Mouse (Mus musculus) CH12.LX (cell line): Measurements from ENCODE around the gene Hbq1b. TPM values are rescaled to one million over a fixed set of nuclear protein-coding genes. Genes with fewer than 3 reads are reported as not detected.

ENCODE experiments used
- DNase-seq: peaks from one replicate; pipeline ENCODE4 v3.0.0-alpha.2; 2013; ENCODE audit errors: extremely low read depth
- H3K27ac ChIP-seq: 2 replicates; pipeline ENCODE4 v1.5.1; 2012; ENCODE audit warnings: low read depth, mild to moderate bottlenecking, control low read depth, moderate library complexity; ENCODE audit not compliant: insufficient read depth
- H3K27me3 ChIP-seq: replicated peaks from 2 replicates; pipeline ENCODE3; 2012; ENCODE audit warnings: inconsistent platforms
- H3K36me3 ChIP-seq, 2 experiments: replicated peaks in 1 of 2; 2 replicates each; pipeline versions ENCODE3 to v1.6.1; 2012; ENCODE audit warnings: inconsistent platforms in 1 of 2, low read length in 1 of 2, mild to moderate bottlenecking in 1 of 2, mixed read lengths in 1 of 2, moderate library complexity in 1 of 2; ENCODE audit not compliant: control insufficient read depth in 1 of 2, insufficient read depth in 1 of 2
- H3K4me1 ChIP-seq, 2 experiments: 2 replicates each; pipeline ENCODE4 v1.6.1; 2012; ENCODE audit warnings: inconsistent platforms in 1 of 2, moderate library complexity in 1 of 2; ENCODE audit not compliant: insufficient read depth in 2 of 2, control insufficient read depth in 1 of 2
- H3K4me2 ChIP-seq: 2 replicates; pipeline ENCODE4 v1.6.1; 2012; ENCODE audit warnings: low read depth, mild to moderate bottlenecking, control low read depth; ENCODE audit not compliant: poor library complexity, insufficient read depth, severe bottlenecking
- H3K4me3 ChIP-seq, 3 experiments: fragments of 150-350 bp in 1 of 3; sonication (generic) in 1 of 3; replicated peaks in 1 of 3; 2 replicates each; pipeline versions ENCODE3 to v1.5.1; 2011 to 2012; ENCODE audit warnings: low read depth in 2 of 3, low read length in 2 of 3, mild to moderate bottlenecking in 2 of 3, moderate library complexity in 2 of 3, control low read depth in 1 of 3, improper control_type of control experiment in 1 of 3, inconsistent platforms in 1 of 3, mixed read lengths in 1 of 3; ENCODE audit not compliant: poor library complexity in 1 of 3
- H3K79me2 ChIP-seq: replicated peaks from 2 replicates; pipeline ENCODE4 v1.6.1; 2012; ENCODE audit warnings: mild to moderate bottlenecking, moderate library complexity; ENCODE audit not compliant: control insufficient read depth, poor library complexity, insufficient read depth, severe bottlenecking; ENCODE audit errors: extremely low read depth
- H3K9ac ChIP-seq: 2 replicates; pipeline ENCODE4 v1.6.1; 2012; ENCODE audit warnings: low read depth, mild to moderate bottlenecking, control low read depth, moderate library complexity; ENCODE audit not compliant: insufficient read depth
- H3K9me3 ChIP-seq: replicated peaks from 2 replicates; pipeline ENCODE3; 2012; ENCODE audit warnings: low read length, inconsistent platforms, mixed read lengths
- BHLHE40 ChIP-seq: IDR thresholded peaks from 2 replicates; pipeline ENCODE4 v1.6.1; 2011; ENCODE audit warnings: mild to moderate bottlenecking, low read depth, low read length, improper control_type of control experiment
- CHD1 ChIP-seq: IDR thresholded peaks from 2 replicates; pipeline ENCODE4 v1.6.1; 2012; ENCODE audit warnings: low read depth, low read length, improper control_type of control experiment, inconsistent platforms
- CHD2 ChIP-seq: IDR thresholded peaks from 2 replicates; pipeline ENCODE4 v1.6.1; 2011; ENCODE audit warnings: low read length, improper control_type of control experiment
- CTCF ChIP-seq, 2 experiments: IDR thresholded peaks in 1 of 2; conservative IDR thresholded peaks in 1 of 2; 2 replicates each; pipeline ENCODE4 v1.5.1; 2011 to 2012; ENCODE audit warnings: low read depth in 2 of 2, low read length in 2 of 2, improper control_type of control experiment in 1 of 2, inconsistent platforms in 1 of 2, mild to moderate bottlenecking in 1 of 2, moderate library complexity in 1 of 2
- E2F4 ChIP-seq: IDR thresholded peaks from 2 replicates; pipeline ENCODE4 v1.6.1; 2011; ENCODE audit warnings: low read depth, low read length, improper control_type of control experiment; ENCODE audit not compliant: insufficient replicate concordance
- ELF1 ChIP-seq: IDR thresholded peaks from 2 replicates; pipeline ENCODE4 v1.6.1; 2014; ENCODE audit warnings: low read depth, mild to moderate bottlenecking, inconsistent platforms, low read length, improper control_type of control experiment
- EP300 ChIP-seq: IDR thresholded peaks from 2 replicates; pipeline ENCODE4 v1.6.1; 2011; ENCODE audit warnings: low read length, improper control_type of control experiment
- ETS1 ChIP-seq: conservative IDR thresholded peaks from 2 replicates; pipeline ENCODE4 v1.6.1; 2012; ENCODE audit warnings: low read depth, mild to moderate bottlenecking, inconsistent platforms, low read length, improper control_type of control experiment, moderate library complexity
- GABPA ChIP-seq: IDR thresholded peaks from 2 replicates; pipeline ENCODE4 v1.6.1; 2012; ENCODE audit warnings: low read depth, low read length, improper control_type of control experiment, inconsistent platforms; ENCODE audit not compliant: insufficient replicate concordance
- HCFC1 ChIP-seq: IDR thresholded peaks from 2 replicates; pipeline ENCODE4 v1.6.1; 2012; ENCODE audit warnings: low read depth, mild to moderate bottlenecking, inconsistent platforms, low read length, improper control_type of control experiment
- IRF4 ChIP-seq: IDR thresholded peaks from 2 replicates; pipeline ENCODE4 v1.6.1; 2014; ENCODE audit warnings: low read depth, mild to moderate bottlenecking, inconsistent platforms, low read length, improper control_type of control experiment
- JUN ChIP-seq: IDR thresholded peaks from 2 replicates; pipeline ENCODE4 v1.6.1; 2011; ENCODE audit warnings: low read depth, mild to moderate bottlenecking, low read length, improper control_type of control experiment, moderate library complexity; ENCODE audit not compliant: insufficient read depth
- JUND ChIP-seq: conservative IDR thresholded peaks from 2 replicates; pipeline ENCODE4 v1.6.1; 2011; ENCODE audit warnings: low read depth, low read length, improper control_type of control experiment
- KAT2A ChIP-seq: IDR thresholded peaks from 2 replicates; pipeline ENCODE4 v1.6.1; 2012; ENCODE audit warnings: low read length, improper control_type of control experiment, inconsistent platforms; ENCODE audit not compliant: insufficient replicate concordance
- MAFK ChIP-seq: IDR thresholded peaks from 2 replicates; pipeline ENCODE4 v1.6.1; 2011; ENCODE audit warnings: low read length, improper control_type of control experiment; ENCODE audit not compliant: insufficient replicate concordance
- MAX ChIP-seq: IDR thresholded peaks from 2 replicates; pipeline ENCODE4 v1.6.1; 2011; ENCODE audit warnings: low read length, improper control_type of control experiment
- MAZ ChIP-seq: IDR thresholded peaks from 2 replicates; pipeline ENCODE4 v1.6.1; 2012; ENCODE audit warnings: low read depth, mild to moderate bottlenecking, inconsistent platforms, low read length, improper control_type of control experiment, moderate library complexity
- MEF2A ChIP-seq: IDR thresholded peaks from 2 replicates; pipeline ENCODE4 v1.6.1; 2014; ENCODE audit warnings: low read depth, mild to moderate bottlenecking, inconsistent platforms, low read length, improper control_type of control experiment, borderline replicate concordance
- MXI1 ChIP-seq: IDR thresholded peaks from 2 replicates; pipeline ENCODE4 v1.6.1; 2011; ENCODE audit warnings: mild to moderate bottlenecking, low read depth, low read length, improper control_type of control experiment
- MYC ChIP-seq: IDR thresholded peaks from 2 replicates; pipeline ENCODE4 v1.6.1; 2011; ENCODE audit warnings: low read depth, mild to moderate bottlenecking, improper control_type of control experiment, low read length
- NELFE ChIP-seq: IDR thresholded peaks from 2 replicates; pipeline ENCODE4 v1.6.1; 2011; ENCODE audit warnings: low read depth, low read length, improper control_type of control experiment
- NRF1 ChIP-seq: IDR thresholded peaks from 2 replicates; pipeline ENCODE4 v1.6.1; 2014; ENCODE audit warnings: low read depth, mild to moderate bottlenecking, inconsistent platforms, low read length, improper control_type of control experiment, moderate library complexity
- PAX5 ChIP-seq: IDR thresholded peaks from 2 replicates; pipeline ENCODE4 v1.6.1; 2012; ENCODE audit warnings: low read length, inconsistent platforms, mixed read lengths
- POLR2A ChIP-seq: IDR thresholded peaks from 2 replicates; pipeline ENCODE4 v1.6.1; 2011; ENCODE audit warnings: low read depth, mild to moderate bottlenecking, improper control_type of control experiment, low read length
- POLR2AphosphoS2 ChIP-seq: IDR thresholded peaks from 2 replicates; pipeline ENCODE4 v1.6.1; 2011; ENCODE audit warnings: low read depth, low read length, improper control_type of control experiment
- RAD21 ChIP-seq: IDR thresholded peaks from 2 replicates; pipeline ENCODE4 v1.6.1; 2011; ENCODE audit warnings: low read depth, mild to moderate bottlenecking, low read length, improper control_type of control experiment, moderate library complexity
- RCOR1 ChIP-seq: conservative IDR thresholded peaks from 2 replicates; pipeline ENCODE4 v1.6.1; 2012; ENCODE audit warnings: low read depth, mild to moderate bottlenecking, inconsistent platforms, low read length, improper control_type of control experiment
- SIN3A ChIP-seq: IDR thresholded peaks from 2 replicates; pipeline ENCODE4 v1.6.1; 2012; ENCODE audit warnings: low read length, improper control_type of control experiment, inconsistent platforms
- SMC3 ChIP-seq: IDR thresholded peaks from 2 replicates; pipeline ENCODE4 v1.6.1; 2011; ENCODE audit warnings: low read depth, low read length, improper control_type of control experiment
- TBP ChIP-seq: conservative IDR thresholded peaks from 2 replicates; pipeline ENCODE4 v1.6.1; 2011; ENCODE audit warnings: low read depth, low read length, improper control_type of control experiment
- TCF12 ChIP-seq: IDR thresholded peaks from 2 replicates; pipeline ENCODE4 v1.6.1; 2014; ENCODE audit warnings: low read depth, mild to moderate bottlenecking, inconsistent platforms, low read length, improper control_type of control experiment
- UBTF ChIP-seq: IDR thresholded peaks from 2 replicates; pipeline ENCODE4 v1.6.1; 2012; ENCODE audit warnings: low read depth, mild to moderate bottlenecking, inconsistent platforms, low read length, improper control_type of control experiment, moderate library complexity
- USF1 ChIP-seq: IDR thresholded peaks from 2 replicates; pipeline ENCODE4 v1.6.1; 2014; ENCODE audit warnings: low read depth, mild to moderate bottlenecking, inconsistent platforms, low read length, improper control_type of control experiment
- USF2 ChIP-seq: conservative IDR thresholded peaks from 2 replicates; pipeline ENCODE4 v1.6.1; 2011; ENCODE audit warnings: low read depth, low read length, improper control_type of control experiment
- ZC3H11A ChIP-seq: IDR thresholded peaks from 2 replicates; pipeline ENCODE4 v1.6.1; 2012; ENCODE audit warnings: low read depth, mild to moderate bottlenecking, inconsistent platforms, low read length, improper control_type of control experiment
- ZKSCAN1 ChIP-seq: IDR thresholded peaks from 2 replicates; pipeline ENCODE4 v1.6.1; 2012; ENCODE audit warnings: low read depth, inconsistent platforms, low read length, improper control_type of control experiment, borderline replicate concordance
- ZMIZ1 ChIP-seq: IDR thresholded peaks from 2 replicates; pipeline ENCODE4 v1.6.1; 2012; ENCODE audit warnings: low read depth, mild to moderate bottlenecking, inconsistent platforms, low read length, improper control_type of control experiment
- ZNF384 ChIP-seq: IDR thresholded peaks from 2 replicates; pipeline ENCODE4 v1.6.1; 2012; ENCODE audit warnings: low read depth, low read length, improper control_type of control experiment, inconsistent platforms
- dilution Hi-C: fragments of 300-500 bp; cut with MboI; formaldehyde crosslinking; loops from 2 replicates; pipeline ENCODE4 v1.14.3; 2020; ENCODE audit warnings: low sequenced_read_pairs; ENCODE audit not compliant: extremely low pct_unique_long_range_greater_than_20kb, extremely low pct_ligation_motif_present
- in situ Hi-C: fragments of 300-500 bp; cut with MboI; formaldehyde crosslinking; loops from 3 replicates; pipeline ENCODE4 v1.14.3; 2019; ENCODE audit warnings: low sequenced_read_pairs, low pct_ligation_motif_present, low pct_unique_long_range_greater_than_20kb, mixed read lengths
- polyA plus RNA-seq: library from polyadenylated mRNA; unstranded; fragments of >175 nt; gene quantifications from 2 replicates; pipeline ENCODE4 v1.2.1, GENCODE M21; 2012; ENCODE audit warnings: low read depth; ENCODE audit not compliant: insufficient read length
- total RNA-seq, 2 experiments: library from RNA; depleted of rRNA; stranded (reverse); fragments of 300-350 nt in 1 of 2; fragments of >200 nt in 1 of 2; gene quantifications; 2 replicates each; pipeline ENCODE4 v1.2.3; 2012 to 2014

The Hbq1b gene
- total and polyA plus RNA-seq, 3 experiments = not detected

GRCm38 (mm10) chr11:32331075-32331474, 44.3 kb downstream of the Hbq1b start:
- no peak overlapping the region for H3K9ac ChIP-seq
- H3K27me3 ChIP-seq = peaks cover 8% of the 10 kb centered on the region
- TF ChIP-seq CHD1 (no peak), CHD2 (peak; percentile 65), TCF12 (0 out of 2 replicates have a peak, but pooled peaks have one; percentile 47), POLR2AphosphoS2 (no peak), MAZ (0 out of 2 replicates have a peak, but pooled peaks have one; percentile 26), ETS1 (0 out of 2 replicates have a peak, but pooled peaks have one; percentile 37), RAD21 (no peak), POLR2A (no peak), HCFC1 (peak; percentile 43), SIN3A (peak; percentile 75), RCOR1 (peak; percentile 86), JUND (peak; percentile 35; the same call in 1 of the 2 replicates), NRF1 (no peak), BHLHE40 (peak; percentile 64), TBP (no peak), ZMIZ1 (no peak), MEF2A (peak; percentile 53; the same call in 1 of the 2 replicates), EP300 (peak; percentile 96), CTCF (conservative IDR thresholded peaks at IDR 0.05 in 1 of 2, IDR thresholded peaks at IDR 0.05 in 1 of 2; ENCODE audit: low read depth in 2 of 2, low read length in 2 of 2) (no peak), USF2 (no peak), MYC (no peak), KAT2A (no peak), JUN (peak; percentile 58), ZNF384 (no peak), IRF4 (peak; percentile 94), ZKSCAN1 (no peak), USF1 (no peak), GABPA (no peak), ZC3H11A (no peak), MAFK (0 out of 2 replicates have a peak, but pooled peaks have one; percentile 29), NELFE (no peak), ELF1 (peak; percentile 61), UBTF (no peak), E2F4 (no peak), SMC3 (no peak), MAX (no peak), MXI1 (no peak), PAX5 (no peak)
- TF ChIP-seq, all 38 proteins: peak for 15
- H3K27ac ChIP-seq = no peak overlapping the region
- dilution Hi-C loops (no loop called here), in situ Hi-C loops (no loop called here)
- H3K4me3 ChIP-seq = no peak overlapping the region
- no peaks in the 10 kb centered on the region for H3K79me2 ChIP-seq
- peak overlapping the region; percentile 59 for H3K4me2 ChIP-seq
- peaks cover 3% of the 10 kb centered on the region for H3K9me3 ChIP-seq
- peaks cover 5 to 13% of the 10 kb centered on the region in 2 experiments for H3K4me1 ChIP-seq
- H3K36me3 ChIP-seq = no peaks in the 10 kb centered on the region
- DNase-seq = peak; percentile 49
